Mouse (Mus musculus) midbrain, postnatal 0 days (tissue): ENCODE measurements around the gene Fam43a. TPM values are rescaled to one million over a fixed set of nuclear protein-coding genes. Genes with fewer than 3 reads are reported as not detected.

ENCODE experiments used
- ATAC-seq: fragments of 200-750 bp; cut with Nextera tagmentation; 2 replicates; pipeline ENCODE4 v1.8.0; 2017; ENCODE audit warnings: moderate number of reproducible peaks, mild to moderate bottlenecking, moderate TSS enrichment, moderate library complexity; ENCODE audit not compliant: low FRiP score
- DNase-seq: peaks from one replicate; pipeline ENCODE4 v3.0.0-alpha.2; 2015; ENCODE audit warnings: low spot score
- H3K27ac ChIP-seq: fragments of 300-500 bp; sonication (generic); 2 replicates; pipeline ENCODE4 v1.5.1; 2014; ENCODE audit warnings: low read depth, mild to moderate bottlenecking, low read length, mixed read lengths
- H3K27me3 ChIP-seq: fragments of 300-500 bp; sonication (generic); 2 replicates; pipeline ENCODE4 v1.6.1; 2014; ENCODE audit warnings: low read length, control low read depth, mixed read lengths; ENCODE audit not compliant: insufficient read depth
- H3K36me3 ChIP-seq: fragments of 300-500 bp; sonication (generic); 2 replicates; pipeline ENCODE4 v1.6.1; 2014; ENCODE audit warnings: low read length, control low read depth, mixed read lengths; ENCODE audit not compliant: insufficient read depth
- H3K4me1 ChIP-seq: fragments of 300-500 bp; sonication (generic); 2 replicates; pipeline ENCODE4 v1.6.1; 2014; ENCODE audit warnings: mild to moderate bottlenecking, control low read depth, antibody characterized with exemption, low read length, mixed read lengths; ENCODE audit not compliant: insufficient read depth
- H3K4me2 ChIP-seq: fragments of 300-500 bp; sonication (generic); 2 replicates; pipeline ENCODE4 v1.6.1; 2014; ENCODE audit warnings: low read depth, mild to moderate bottlenecking, low read length, mixed read lengths; ENCODE audit not compliant: poor library complexity, severe bottlenecking
- H3K4me3 ChIP-seq: fragments of 300-500 bp; sonication (generic); 2 replicates; pipeline ENCODE4 v1.5.1; 2014; ENCODE audit warnings: low read depth, mild to moderate bottlenecking, low read length, moderate library complexity
- H3K9ac ChIP-seq: fragments of 300-500 bp; sonication (generic); replicated peaks from 2 replicates; pipeline ENCODE4 v1.6.1; 2014; ENCODE audit warnings: mild to moderate bottlenecking, low read length, moderate library complexity, mixed read lengths; ENCODE audit not compliant: poor library complexity, severe bottlenecking
- H3K9me3 ChIP-seq: fragments of 300-500 bp; sonication (generic); 2 replicates; pipeline ENCODE4 v1.6.1; 2016; ENCODE audit warnings: low read length, control low read depth
- CTCF ChIP-seq: IDR thresholded peaks from 2 replicates; pipeline ENCODE4 v1.5.1; 2016; ENCODE audit warnings: antibody characterized with exemption, mild to moderate bottlenecking
- WGBS: fragments of 180-500 bp; shearing (Covaris S2); extraction: QIAGEN DNeasy Blood & Tissue Kit; methylation state at CpG from one replicate; pipeline ENCODE4 v1.1.7; 2014; 5-methylcytosine and 5-hydroxymethylcytosine counted together
- polyA plus RNA-seq: library from polyadenylated mRNA; unstranded; fragments of >200 nt; fragmentation: Nextera tagmentation; extraction: Ambion mirVana; gene quantifications from 2 replicates; pipeline ENCODE4 v1.2.1, GENCODE M21; 2015
- total RNA-seq: library from RNA; depleted of rRNA; stranded (reverse); fragments of >200 nt; gene quantifications from 2 replicates; pipeline ENCODE4 v1.2.3, GENCODE M21; 2014

Fam43a gene
- total and polyA plus RNA-seq, 2 experiments from 2014 or later = 10.1 to 22.3 TPM

GRCm38 (mm10) chr16:30604061-30604806 is 4.7 kb downstream of the Fam43a start:
- no peak overlapping the region for H3K4me3 ChIP-seq
- no peaks in the 10 kb centered on the region for H3K36me3 ChIP-seq
- no peaks in the 10 kb centered on the region for H3K9me3 ChIP-seq
- no peaks in the 10 kb centered on the region for H3K4me1 ChIP-seq
- TF ChIP-seq CTCF = no peak
- DNase-seq (no peak), ATAC-seq (no peak)
- no peak overlapping the region for H3K27ac ChIP-seq
- H3K4me2 ChIP-seq = no peak overlapping the region
- WGBS = 82% methylated on average over 16 of the region's 16 CpGs
- H3K9ac ChIP-seq = no peak overlapping the region
- H3K27me3 ChIP-seq = peaks cover 19% of the 10 kb centered on the region

DNA sequence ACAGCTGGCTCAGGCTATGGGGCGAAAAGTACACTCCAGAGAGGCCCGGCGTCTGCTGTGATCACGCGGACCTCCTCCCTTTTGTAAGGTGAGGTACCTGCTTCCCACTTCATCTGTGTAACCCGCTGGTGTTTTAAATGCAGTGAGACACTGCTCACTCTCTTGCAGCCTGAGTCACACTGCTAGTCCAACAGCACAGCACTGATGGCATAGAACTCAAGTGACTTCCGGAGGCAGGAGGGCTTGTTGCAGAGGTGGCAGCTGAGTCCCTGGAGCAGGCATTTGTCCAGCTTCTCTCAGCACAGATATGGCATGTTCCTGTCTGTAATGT is 5.2 kb downstream of the Fam43a start:
- Histone ChIP-seq H3K4me3 (no peak overlapping the region), H3K9ac (no peak overlapping the region), H3K4me2 (no peak overlapping the region), H3K27ac (no peak overlapping the region), H3K36me3 (no peaks in the 10 kb centered on the region), H3K9me3 (no peaks in the 10 kb centered on the region), H3K4me1 (no peaks in the 10 kb centered on the region), H3K27me3 (peaks cover 19% of the 10 kb centered on the region)
- TF ChIP-seq CTCF = no peak
- no peak for DNase-seq
- 84% methylated on average over 7 of the region's 7 CpGs for WGBS
- no peak for ATAC-seq

- Histone ChIP-seq H3K4me1 (no peaks in the 10 kb centered on the region), H3K9me3 (no peaks in the 10 kb centered on the region), H3K27ac (no peak overlapping the region), H3K27me3 (peaks cover 14% of the 10 kb centered on the region), H3K36me3 (no peaks in the 10 kb centered on the region), H3K9ac (no peak overlapping the region), H3K4me3 (no peak overlapping the region), H3K4me2 (no peak overlapping the region)
- 58% methylated on average over 6 of the region's 6 CpGs for WGBS
- TF ChIP-seq CTCF = no peak
- no peak for DNase-seq
- no peak for ATAC-seq
These were observed 6.0 kb downstream of the Fam43a start for GRCm38 (mm10) chr16:30605528-30605927.

GRCm38 (mm10) chr16:30607868-30608267 is 8.3 kb downstream of the Fam43a start:
- DNase-seq = no peak
- no peak for ATAC-seq
- H3K36me3 ChIP-seq = no peaks in the 10 kb centered on the region
- no peak for TF ChIP-seq CTCF
- H3K4me2 ChIP-seq = no peak overlapping the region
- no peaks in the 10 kb centered on the region for H3K4me1 ChIP-seq
- no peaks in the 10 kb centered on the region for H3K27me3 ChIP-seq
- no peak overlapping the region for H3K9ac ChIP-seq
- no peak overlapping the region for H3K4me3 ChIP-seq
- H3K9me3 ChIP-seq = no peaks in the 10 kb centered on the region
- H3K27ac ChIP-seq = no peak overlapping the region
- WGBS = 82% methylated on average over 3 of the region's 3 CpGs

DNA sequence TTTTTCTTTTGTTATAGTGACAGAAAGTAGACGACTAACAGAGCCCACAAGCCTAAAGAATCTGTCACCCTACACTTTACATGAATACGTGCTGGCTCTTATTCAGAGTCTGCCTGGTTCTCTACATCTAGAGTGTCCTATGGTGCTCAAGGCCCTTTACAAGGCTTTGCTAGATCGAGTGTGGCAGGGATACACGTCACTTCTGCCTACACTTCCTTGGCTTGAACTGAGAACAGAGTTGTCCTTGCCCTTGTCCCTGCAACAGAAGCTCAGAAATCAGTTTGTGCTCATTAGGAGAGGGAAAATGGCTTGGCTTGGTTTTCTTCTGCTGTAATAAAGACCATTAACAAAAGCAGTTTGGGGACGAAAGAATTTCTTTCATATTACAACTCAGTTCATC is 11.8 kb downstream of the Fam43a start:
- Histone ChIP-seq H3K4me2 (no peak overlapping the region), H3K9ac (no peak overlapping the region), H3K4me3 (no peak overlapping the region), H3K36me3 (no peaks in the 10 kb centered on the region), H3K27ac (no peak overlapping the region), H3K9me3 (no peaks in the 10 kb centered on the region), H3K4me1 (no peaks in the 10 kb centered on the region), H3K27me3 (no peaks in the 10 kb centered on the region)
- no peak for TF ChIP-seq CTCF
- DNase-seq (no peak), ATAC-seq (no peak)
- WGBS = 80% methylated on average over 5 of the region's 5 CpGs

GRCm38 (mm10) chr16:30613122-30613521 is 13.6 kb downstream of the Fam43a start:
- no peak for TF ChIP-seq CTCF
- no peak for DNase-seq
- Histone ChIP-seq H3K27ac (no peak overlapping the region), H3K4me2 (no peak overlapping the region), H3K36me3 (no peaks in the 10 kb centered on the region), H3K9ac (no peak overlapping the region), H3K4me1 (no peaks in the 10 kb centered on the region), H3K9me3 (no peaks in the 10 kb centered on the region), H3K27me3 (no peaks in the 10 kb centered on the region), H3K4me3 (no peak overlapping the region)
- ATAC-seq = no peak
- WGBS = 82% methylated on average over 7 of the region's 7 CpGs
